Mouse (Mus musculus) liver, embryonic 14.5 days (tissue): ENCODE measurements around the gene Smarce1. TPM values are rescaled to one million over a fixed set of nuclear protein-coding genes. Genes with fewer than 3 reads are reported as not detected.

ENCODE experiments used
- ATAC-seq: fragments of 200-750 bp; cut with Nextera tagmentation; 2 replicates; pipeline ENCODE4 v1.8.0; 2017; ENCODE audit warnings: moderate number of reproducible peaks, mild to moderate bottlenecking, moderate library complexity; ENCODE audit not compliant: insufficient read depth
- DNase-seq, 3 experiments: peaks; one replicate each; pipeline ENCODE4 v3.0.0-alpha.2; 2012 to 2013; ENCODE audit warnings: low read depth in 3 of 3, low spot score in 3 of 3
- H3K27ac ChIP-seq: fragments of 300-500 bp; sonication (generic); 2 replicates; pipeline ENCODE4 v1.5.1; 2014; ENCODE audit warnings: moderate library complexity, mild to moderate bottlenecking, control low read depth, inconsistent platforms
- H3K27me3 ChIP-seq: fragments of 300-500 bp; sonication (generic); 2 replicates; pipeline ENCODE4 v1.6.1; 2014; ENCODE audit warnings: mild to moderate bottlenecking, low read length, moderate library complexity; ENCODE audit not compliant: control insufficient read depth, insufficient read depth
- H3K36me3 ChIP-seq: fragments of 300-500 bp; sonication (generic); replicated peaks from 2 replicates; pipeline ENCODE4 v1.6.1; 2014; ENCODE audit warnings: low read depth; ENCODE audit not compliant: control insufficient read depth, insufficient read depth
- H3K4me1 ChIP-seq, 2 experiments: fragments of 200-500 bp in 1 of 2; fragments of 300-500 bp in 1 of 2; sonication (generic) in 1 of 2; replicated peaks; 2 replicates each; pipeline ENCODE4 v1.6.1; 2012 to 2014; ENCODE audit warnings: antibody characterized with exemption in 1 of 2, inconsistent platforms in 1 of 2, low read length in 1 of 2; ENCODE audit not compliant: control insufficient read depth in 2 of 2, insufficient read depth in 2 of 2
- H3K4me2 ChIP-seq: fragments of 300-500 bp; sonication (generic); 2 replicates; pipeline ENCODE4 v1.6.1; 2014; ENCODE audit warnings: low read depth, mild to moderate bottlenecking, control low read depth, moderate library complexity
- H3K4me3 ChIP-seq, 2 experiments: fragments of 200-500 bp in 1 of 2; fragments of 300-500 bp in 1 of 2; sonication (generic) in 1 of 2; 2 replicates each; pipeline ENCODE4 v1.5.1; 2012 to 2014; ENCODE audit warnings: low read depth in 2 of 2, low read length in 2 of 2, mild to moderate bottlenecking in 2 of 2, control low read depth in 1 of 2, inconsistent platforms in 1 of 2, moderate library complexity in 1 of 2; ENCODE audit not compliant: insufficient read depth in 1 of 2
- H3K9ac ChIP-seq: fragments of 300-500 bp; sonication (generic); replicated peaks from 2 replicates; pipeline ENCODE4 v1.6.1; 2014; ENCODE audit warnings: mild to moderate bottlenecking, control low read depth, moderate library complexity
- H3K9me3 ChIP-seq: fragments of 300-500 bp; sonication (generic); 2 replicates; pipeline ENCODE4 v1.6.1; 2016; ENCODE audit warnings: low read length, mixed read lengths; ENCODE audit not compliant: control insufficient read depth
- CTCF ChIP-seq: IDR thresholded peaks from 2 replicates; pipeline ENCODE4 v1.5.1; 2016; ENCODE audit warnings: antibody characterized with exemption, low read depth, control low read depth
- EP300 ChIP-seq: IDR thresholded peaks from 2 replicates; pipeline ENCODE4 v1.6.1; 2016; ENCODE audit warnings: antibody characterized with exemption, low read depth
- WGBS: fragments of 180-500 bp; shearing (Covaris S2); extraction: QIAGEN DNeasy Blood & Tissue Kit; methylation state at CpG from one replicate; pipeline ENCODE4 v1.1.7; 2014; ENCODE audit not compliant: insufficient replicate concordance; 5-methylcytosine and 5-hydroxymethylcytosine counted together
- polyA plus RNA-seq, 2 experiments: library from polyadenylated mRNA; depleted of rRNA in 1 of 2; stranded (reverse) in 1 of 2; unstranded in 1 of 2; fragments of >200 nt; fragmentation: Nextera tagmentation in 1 of 2; extraction: Ambion mirVana in 1 of 2; gene quantifications; 2 replicates each; pipeline versions ENCODE4 v1.2.1 to v1.2.3; 2012 to 2014

Smarce1 gene
- polyA plus RNA-seq, 2 experiments, result 53.5 to 60.1 TPM

- Histone ChIP-seq H3K4me1 (no peaks in the 10 kb centered on the region), H3K4me3 (no peak overlapping the region), H3K27ac (no peak overlapping the region), H3K9me3 (no peaks in the 10 kb centered on the region), H3K36me3 (peaks cover 87% of the 10 kb centered on the region), H3K9ac (no peak overlapping the region), H3K27me3 (no peaks in the 10 kb centered on the region), H3K4me2 (no peak overlapping the region)
- 81% methylated on average over 3 of the region's 3 CpGs for WGBS
- no peak for ATAC-seq
- no peak for DNase-seq
- TF ChIP-seq CTCF (no peak), EP300 (no peak)
Measured at GRCm38 (mm10) chr11:99216181-99216580, 14.6 kb downstream of the Smarce1 start.

- H3K27ac ChIP-seq, result no peak overlapping the region
- H3K4me3 ChIP-seq, result no peak overlapping the region
- peaks cover 0 to under 1% of the 10 kb centered on the region in 2 experiments; a peak in 2 of 4 replicates for H3K4me1 ChIP-seq
- H3K9ac ChIP-seq, result no peak overlapping the region
- no peak for DNase-seq
- H3K27me3 ChIP-seq, result no peaks in the 10 kb centered on the region
- no peak for TF ChIP-seq CTCF
- TF ChIP-seq EP300, result no peak
- peaks cover 66% of the 10 kb centered on the region for H3K36me3 ChIP-seq
- whole genome bisulfite sequencing, result 49% methylated on average over 7 of the region's 7 CpGs
- ATAC-seq, result peak; percentile 47; the same call in 1 of the 2 replicates
- no peak overlapping the region for H3K4me2 ChIP-seq
- no peaks in the 10 kb centered on the region for H3K9me3 ChIP-seq
Measured at GRCm38 (mm10) chr11:99212693-99213092, 18.1 kb downstream of the Smarce1 start.

- TF ChIP-seq EP300, result no peak
- no peak for TF ChIP-seq CTCF
- Histone ChIP-seq H3K4me3 (no peak overlapping the region), H3K36me3 (peaks cover 60% of the 10 kb centered on the region), H3K9ac (no peak overlapping the region), H3K9me3 (no peaks in the 10 kb centered on the region), H3K27me3 (no peaks in the 10 kb centered on the region), H3K4me2 (no peak overlapping the region), H3K27ac (no peak overlapping the region), H3K4me1 (peaks cover 4 to 6% of the 10 kb centered on the region in 2 experiments; a peak in 2 of 4 replicates)
- WGBS, result 63% methylated on average over 2 of the region's 2 CpGs
- ATAC-seq (no peak), DNase-seq (no peak)
Measured at GRCm38 (mm10) chr11:99211964-99212363, 18.9 kb downstream of the Smarce1 start.

- no peak overlapping the region for H3K4me3 ChIP-seq
- H3K27me3 ChIP-seq, result no peaks in the 10 kb centered on the region
- ATAC-seq (no peak), DNase-seq (no peak)
- no peaks in the 10 kb centered on the region for H3K9me3 ChIP-seq
- H3K9ac ChIP-seq, result no peak overlapping the region
- peaks cover 9 to 10% of the 10 kb centered on the region in 2 experiments; a peak in 3 of 4 replicates for H3K4me1 ChIP-seq
- H3K27ac ChIP-seq, result no peak overlapping the region
- 64% methylated on average over 8 of the region's 8 CpGs for WGBS
- H3K4me2 ChIP-seq, result no peak overlapping the region
- peaks cover 27% of the 10 kb centered on the region for H3K36me3 ChIP-seq
- TF ChIP-seq CTCF, result no peak
- no peak for TF ChIP-seq EP300
Measured at GRCm38 (mm10) chr11:99208105-99208669, 22.6 kb downstream of the Smarce1 start.

GRCm38 (mm10) chr11:99207449-99207848 lies 23.4 kb downstream of the Smarce1 start:
- peaks cover 20% of the 10 kb centered on the region for H3K36me3 ChIP-seq
- H3K4me2 ChIP-seq, result no peak overlapping the region
- no peaks in the 10 kb centered on the region for H3K9me3 ChIP-seq
- DNase-seq, result no peak
- H3K27me3 ChIP-seq, result no peaks in the 10 kb centered on the region
- H3K9ac ChIP-seq, result no peak overlapping the region
- H3K27ac ChIP-seq, result no peak overlapping the region; the same call in 1 of the 2 replicates
- H3K4me1 ChIP-seq, result peaks cover 9 to 10% of the 10 kb centered on the region in 2 experiments; a peak in 3 of 4 replicates
- no peak for ATAC-seq
- no peak for TF ChIP-seq EP300
- TF ChIP-seq CTCF, result no peak
- WGBS, result 29% methylated on average over 2 of the region's 2 CpGs
- H3K4me3 ChIP-seq, result no peak overlapping the region
